Mouse (Mus musculus): ENCODE data around the gene Olfr1254. TPM values are rescaled to one million over a fixed set of nuclear protein-coding genes. Genes with fewer than 3 reads are reported as not detected.

Olfr1254 gene
- total and polyA plus RNA-seq, 3 experiments = not detected

DNA sequence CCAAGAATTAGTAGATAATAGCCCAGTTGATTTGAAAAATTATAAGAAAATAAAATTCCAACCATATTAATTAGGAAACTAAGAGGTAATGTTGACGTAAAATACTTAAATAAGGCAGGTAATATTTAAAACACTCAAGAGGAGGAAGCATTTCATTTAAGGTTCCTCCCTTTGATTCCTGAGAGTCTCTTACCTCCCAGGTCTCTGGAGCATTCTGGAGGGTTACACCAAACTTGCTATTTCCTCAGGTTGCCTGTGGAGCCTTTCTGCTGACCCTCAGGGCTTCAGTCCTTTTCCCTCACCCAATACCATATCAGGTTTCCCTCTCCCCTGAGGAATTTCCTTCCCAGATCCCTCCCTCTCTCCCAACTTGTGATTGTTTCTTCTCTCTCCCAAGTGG, 36.4 kb downstream of the Olfr1254 start, which contains the start of gene Olfr1253:
Gene Olfr1253 (minus strand): TSS at position 101 of the 400 bp plus-strand sequence.
- no peaks in the 10 kb centered on the region for H3K27me3 ChIP-seq (ENCODE audit: control insufficient read depth in 1 of 2, insufficient read depth in 2 of 2, low read length in 2 of 2)
- no peaks in the 10 kb centered on the region for H3K36me3 ChIP-seq (ENCODE audit: control insufficient read depth in 1 of 2, insufficient read depth in 2 of 2, low read length in 2 of 2)

More for the DNA sequence above, 36.4 kb downstream of the Olfr1254 start, which contains the start of gene Olfr1253:
- DNase-seq (ENCODE audit: low read depth, low spot score) = no peak
- H3K79me2 ChIP-seq (ENCODE audit: control insufficient read depth, insufficient read depth, low read length, poor library complexity) = no peaks in the 10 kb centered on the region
- H3K4me1 ChIP-seq (ENCODE audit: control insufficient read depth in 1 of 2, insufficient read depth in 2 of 2, low read length in 2 of 2) = no peaks in the 10 kb centered on the region
- TF ChIP-seq USF1 (IDR thresholded peaks at IDR 0.05; ENCODE audit: low read depth, low read length) (no peak), SMC3 (IDR thresholded peaks at IDR 0.05; ENCODE audit: low read depth, low read length) (no peak), NRF1 (IDR thresholded peaks at IDR 0.05; ENCODE audit: insufficient read depth, low read depth, low read length, poor library complexity, severe bottlenecking) (no peak), ZMIZ1 (IDR thresholded peaks at IDR 0.05; ENCODE audit: low read depth, low read length) (no peak), HCFC1 (IDR thresholded peaks at IDR 0.05; ENCODE audit: low read depth, low read length) (no peak), ZKSCAN1 (IDR thresholded peaks at IDR 0.05; ENCODE audit: low read depth, low read length) (no peak), EP300 (IDR thresholded peaks at IDR 0.05; ENCODE audit: low read depth in 1 of 2, low read length in 2 of 2) (no peak), NELFE (IDR thresholded peaks at IDR 0.05; ENCODE audit: low read depth, low read length) (no peak), MAX (IDR thresholded peaks at IDR 0.05; ENCODE audit: low read length) (no peak), SIN3A (IDR thresholded peaks at IDR 0.05; ENCODE audit: low read length) (no peak), MAZ (IDR thresholded peaks at IDR 0.05; ENCODE audit: low read depth, low read length) (no peak), TAL1 (IDR thresholded peaks at IDR 0.05; ENCODE audit: low read length) (no peak), BHLHE40 (IDR thresholded peaks at IDR 0.05; ENCODE audit: borderline replicate concordance, low read depth, low read length) (no peak), JUND (IDR thresholded peaks at IDR 0.05; ENCODE audit: low read depth, low read length) (no peak), UBTF (IDR thresholded peaks at IDR 0.05; ENCODE audit: borderline replicate concordance, insufficient read depth, low read depth, low read length) (no peak), USF2 (IDR thresholded peaks at IDR 0.05; ENCODE audit: borderline replicate concordance in 1 of 2, insufficient read depth in 1 of 2, low read depth in 1 of 2, low read length in 2 of 2) (no peak)
- H3K9ac ChIP-seq (ENCODE audit: control insufficient read depth, low read depth, low read length, poor library complexity, severe bottlenecking) = no peak within 1 kb of the TSS
- H3K27ac ChIP-seq (ENCODE audit: control insufficient read depth, low read depth, low read length) = no peak within 1 kb of the TSS
- no peaks in the 10 kb centered on the region for H3K9me3 ChIP-seq (replicated peaks; ENCODE audit: insufficient read depth, low read length)
- no peak within 1 kb of the TSS for H3K4me3 ChIP-seq (ENCODE audit: control insufficient read depth in 1 of 2, insufficient read depth in 1 of 2, low read depth in 2 of 2, low read length in 2 of 2)

Other genes starting within 250 kb of the Olfr1254 start
- not detected in 2 replicates for gene Olfr1245, start 215.2 kb downstream of the Olfr1254 start, total RNA-seq (2012; rRNA removed)
- not detected for gene Olfr1245, start 215.2 kb downstream of the Olfr1254 start, polyA plus RNA-seq (2012; ENCODE audit: insufficient read depth in 1 of 2, insufficient read length in 2 of 2, low read depth in 1 of 2, low replicate concordance in 2 of 2, missing spikeins in 1 of 2)
- not detected in 2 replicates for gene Olfr1246, start 200.5 kb downstream of the Olfr1254 start, total RNA-seq (2012; rRNA removed)
- not detected for gene Olfr1246, start 200.5 kb downstream of the Olfr1254 start, polyA plus RNA-seq (2012; ENCODE audit: insufficient read depth in 1 of 2, insufficient read length in 2 of 2, low read depth in 1 of 2, low replicate concordance in 2 of 2, missing spikeins in 1 of 2)
- gene Olfr1247, start 179.5 kb downstream of the Olfr1254 start, total RNA-seq (2012; rRNA removed) = not detected in 2 replicates
- not detected for gene Olfr1247, start 179.5 kb downstream of the Olfr1254 start, polyA plus RNA-seq (2012; ENCODE audit: insufficient read depth in 1 of 2, insufficient read length in 2 of 2, low read depth in 1 of 2, low replicate concordance in 2 of 2, missing spikeins in 1 of 2)
- not detected in 2 replicates for gene Olfr1248, start 175.4 kb downstream of the Olfr1254 start, total RNA-seq (2012; rRNA removed)
- gene Olfr1248, start 175.4 kb downstream of the Olfr1254 start, polyA plus RNA-seq (2012; ENCODE audit: insufficient read depth in 1 of 2, insufficient read length in 2 of 2, low read depth in 1 of 2, low replicate concordance in 2 of 2, missing spikeins in 1 of 2) = not detected
- gene Olfr1249, start 158.6 kb downstream of the Olfr1254 start, total RNA-seq (2012; rRNA removed) = not detected in 2 replicates
- not detected for gene Olfr1249, start 158.6 kb downstream of the Olfr1254 start, polyA plus RNA-seq (2012; ENCODE audit: insufficient read depth in 1 of 2, insufficient read length in 2 of 2, low read depth in 1 of 2, low replicate concordance in 2 of 2, missing spikeins in 1 of 2)
- gene Olfr1250, start 132.2 kb downstream of the Olfr1254 start, total RNA-seq (2012; rRNA removed) = not detected in 2 replicates
- gene Olfr1250, start 132.2 kb downstream of the Olfr1254 start, polyA plus RNA-seq (2012; ENCODE audit: insufficient read depth in 1 of 2, insufficient read length in 2 of 2, low read depth in 1 of 2, low replicate concordance in 2 of 2, missing spikeins in 1 of 2) = not detected
- gene Olfr1251, start 121.7 kb downstream of the Olfr1254 start, total RNA-seq (2012; rRNA removed) = not detected in 2 replicates
- gene Olfr1251, start 121.7 kb downstream of the Olfr1254 start, polyA plus RNA-seq (2012; ENCODE audit: insufficient read depth in 1 of 2, insufficient read length in 2 of 2, low read depth in 1 of 2, low replicate concordance in 2 of 2, missing spikeins in 1 of 2) = not detected
- not detected in 2 replicates for gene Olfr1252, start 68.6 kb downstream of the Olfr1254 start, total RNA-seq (2012; rRNA removed)
- gene Olfr1252, start 68.6 kb downstream of the Olfr1254 start, polyA plus RNA-seq (2012; ENCODE audit: insufficient read depth in 1 of 2, insufficient read length in 2 of 2, low read depth in 1 of 2, low replicate concordance in 2 of 2, missing spikeins in 1 of 2) = not detected
- gene Olfr1253, start 36.5 kb downstream of the Olfr1254 start, total RNA-seq (2012; rRNA removed) = not detected in 2 replicates
- not detected for gene Olfr1253, start 36.5 kb downstream of the Olfr1254 start, polyA plus RNA-seq (2012; ENCODE audit: insufficient read depth in 1 of 2, insufficient read length in 2 of 2, low read depth in 1 of 2, low replicate concordance in 2 of 2, missing spikeins in 1 of 2)
- not detected in 2 replicates for gene Olfr1255, start 18.4 kb upstream of the Olfr1254 start, total RNA-seq (2012; rRNA removed)
- gene Olfr1255, start 18.4 kb upstream of the Olfr1254 start, polyA plus RNA-seq (2012; ENCODE audit: insufficient read depth in 1 of 2, insufficient read length in 2 of 2, low read depth in 1 of 2, low replicate concordance in 2 of 2, missing spikeins in 1 of 2) = not detected
- not detected in 2 replicates for gene Olfr1256, start 47.9 kb upstream of the Olfr1254 start, total RNA-seq (2012; rRNA removed)
- not detected for gene Olfr1256, start 47.9 kb upstream of the Olfr1254 start, polyA plus RNA-seq (2012; ENCODE audit: insufficient read depth in 1 of 2, insufficient read length in 2 of 2, low read depth in 1 of 2, low replicate concordance in 2 of 2, missing spikeins in 1 of 2)
- not detected in 2 replicates for gene Olfr48, start 54.6 kb upstream of the Olfr1254 start, total RNA-seq (2012; rRNA removed)
- not detected for gene Olfr48, start 54.6 kb upstream of the Olfr1254 start, polyA plus RNA-seq (2012; ENCODE audit: insufficient read depth in 1 of 2, insufficient read length in 2 of 2, low read depth in 1 of 2, low replicate concordance in 2 of 2, missing spikeins in 1 of 2)
- not detected in 2 replicates for gene Olfr1257, start 84.8 kb upstream of the Olfr1254 start, total RNA-seq (2012; rRNA removed)
- not detected for gene Olfr1257, start 84.8 kb upstream of the Olfr1254 start, polyA plus RNA-seq (2012; ENCODE audit: insufficient read depth in 1 of 2, insufficient read length in 2 of 2, low read depth in 1 of 2, low replicate concordance in 2 of 2, missing spikeins in 1 of 2)
- gene Olfr1258, start 133.7 kb upstream of the Olfr1254 start, total RNA-seq (2012; rRNA removed) = not detected in 2 replicates
- not detected for gene Olfr1258, start 133.7 kb upstream of the Olfr1254 start, polyA plus RNA-seq (2012; ENCODE audit: insufficient read depth in 1 of 2, insufficient read length in 2 of 2, low read depth in 1 of 2, low replicate concordance in 2 of 2, missing spikeins in 1 of 2)
- gene Olfr1259, start 155.0 kb upstream of the Olfr1254 start, total RNA-seq (2012; rRNA removed) = not detected in 2 replicates
- gene Olfr1259, start 155.0 kb upstream of the Olfr1254 start, polyA plus RNA-seq (2012; ENCODE audit: insufficient read depth in 1 of 2, insufficient read length in 2 of 2, low read depth in 1 of 2, low replicate concordance in 2 of 2, missing spikeins in 1 of 2) = not detected
- gene Olfr1260, start 180.7 kb upstream of the Olfr1254 start, total RNA-seq (2012; rRNA removed) = not detected in 2 replicates
- not detected for gene Olfr1260, start 180.7 kb upstream of the Olfr1254 start, polyA plus RNA-seq (2012; ENCODE audit: insufficient read depth in 1 of 2, insufficient read length in 2 of 2, low read depth in 1 of 2, low replicate concordance in 2 of 2, missing spikeins in 1 of 2)
- gene Olfr1261, start 197.6 kb upstream of the Olfr1254 start, total RNA-seq (2012; rRNA removed) = not detected in 2 replicates
- not detected for gene Olfr1261, start 197.6 kb upstream of the Olfr1254 start, polyA plus RNA-seq (2012; ENCODE audit: insufficient read depth in 1 of 2, insufficient read length in 2 of 2, low read depth in 1 of 2, low replicate concordance in 2 of 2, missing spikeins in 1 of 2)
- gene Olfr1262, start 206.5 kb upstream of the Olfr1254 start, total RNA-seq (2012; rRNA removed) = not detected in 2 replicates
- not detected for gene Olfr1262, start 206.5 kb upstream of the Olfr1254 start, polyA plus RNA-seq (2012; ENCODE audit: insufficient read depth in 1 of 2, insufficient read length in 2 of 2, low read depth in 1 of 2, low replicate concordance in 2 of 2, missing spikeins in 1 of 2)
- gene Olfr1263, start 218.5 kb upstream of the Olfr1254 start, total RNA-seq (2012; rRNA removed) = not detected in 2 replicates
- not detected for gene Olfr1263, start 218.5 kb upstream of the Olfr1254 start, polyA plus RNA-seq (2012; ENCODE audit: insufficient read depth in 1 of 2, insufficient read length in 2 of 2, low read depth in 1 of 2, low replicate concordance in 2 of 2, missing spikeins in 1 of 2)
- not detected in 2 replicates for gene Olfr1264, start 232.0 kb upstream of the Olfr1254 start, total RNA-seq (2012; rRNA removed)
- not detected for gene Olfr1264, start 232.0 kb upstream of the Olfr1254 start, polyA plus RNA-seq (2012; ENCODE audit: insufficient read depth in 1 of 2, insufficient read length in 2 of 2, low read depth in 1 of 2, low replicate concordance in 2 of 2, missing spikeins in 1 of 2)
- not detected in 2 replicates for gene Olfr1265, start 241.7 kb upstream of the Olfr1254 start, total RNA-seq (2012; rRNA removed)
- under 1 TPM in 1 of 2 experiments, not detected in 1; 0.06 TPM for gene Olfr1265, start 241.7 kb upstream of the Olfr1254 start, polyA plus RNA-seq (2012; ENCODE audit: insufficient read depth in 1 of 2, insufficient read length in 2 of 2, low read depth in 1 of 2, low replicate concordance in 2 of 2, missing spikeins in 1 of 2)

All from MEL (cell line).